8 mouse cellular contexts compared by ENCODE assay signal in the genomic region with DNA sequence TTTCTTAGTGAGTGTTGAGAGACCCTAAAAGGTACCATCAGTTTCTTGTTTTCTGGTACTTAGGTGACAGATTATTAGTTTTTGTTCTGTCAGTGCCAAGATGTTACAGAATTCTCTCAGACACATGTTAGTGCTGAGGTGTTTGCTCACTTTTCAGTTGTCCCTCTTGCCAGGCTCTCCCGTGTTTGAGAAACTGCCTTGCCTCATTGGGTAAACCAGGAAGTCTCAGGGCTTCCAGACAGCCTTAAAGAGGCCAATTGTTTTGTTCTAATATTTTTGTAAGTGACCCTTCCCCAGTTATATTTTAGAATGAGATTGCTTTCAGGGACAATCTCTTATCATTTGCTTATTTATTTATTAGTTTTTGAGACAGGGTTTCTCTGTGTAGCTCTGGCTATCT. TPM values are rescaled to one million over a fixed set of nuclear protein-coding genes. Genes with fewer than 3 reads are reported as not detected.
DNase-seq lines count a peak whose midpoint lies in the region; ATAC-seq and TF ChIP-seq lines count a peak whose summit lies in the region.

No protein-coding gene starts in this region.

- peak overlapping the region; percentile 23; the same call in 1 of the 2 replicates for H3K4me3 ChIP-seq in heart, embryonic 12.5 days
- peak overlapping the region; percentile 93 for H3K4me3 ChIP-seq in embryonic facial prominence, embryonic 12.5 days
- peak overlapping the region; percentile 93 for H3K4me3 ChIP-seq in midbrain, embryonic 12.5 days
- H3K4me3 ChIP-seq in thymus, adult 2 months (ENCODE audit: control insufficient read depth, insufficient read depth, low read length): no peak overlapping the region

- no peaks in the 10 kb centered on the region for H3K9me3 ChIP-seq in heart, embryonic 12.5 days (replicated peaks)
- H3K9me3 ChIP-seq in embryonic facial prominence, embryonic 12.5 days: no peaks in the 10 kb centered on the region
- no peaks in the 10 kb centered on the region for H3K9me3 ChIP-seq in midbrain, embryonic 12.5 days

- TF ChIP-seq CTCF in thymus, adult 2 months (IDR thresholded peaks at IDR 0.05; ENCODE audit: borderline replicate concordance, control insufficient read depth, extremely low read depth, insufficient read depth, low read length, poor library complexity): no peak

- no peak for ATAC-seq in heart, embryonic 12.5 days (ENCODE audit: insufficient number of reproducible peaks, low FRiP score)
- ATAC-seq in embryonic facial prominence, embryonic 12.5 days (ENCODE audit: insufficient number of reproducible peaks, insufficient read depth, low FRiP score, low TSS enrichment): no peak
- ATAC-seq in midbrain, embryonic 12.5 days (ENCODE audit: low FRiP score, low read depth): no peak

- TF ChIP-seq POLR2A in thymus, adult 2 months (IDR thresholded peaks at IDR 0.05; ENCODE audit: control insufficient read depth, extremely low read depth, insufficient read depth, low read length, poor library complexity): no peak

- peak overlapping the region; percentile 61 for H3K9ac ChIP-seq in heart, embryonic 12.5 days
- H3K9ac ChIP-seq in embryonic facial prominence, embryonic 12.5 days: peak overlapping the region; percentile 95; the same call in 1 of the 2 replicates
- H3K9ac ChIP-seq in midbrain, embryonic 12.5 days (replicated peaks): no peak overlapping the region; the same call in 1 of the 2 replicates

- peak overlapping the region; percentile 64 for H3K4me2 ChIP-seq in heart, embryonic 12.5 days
- H3K4me2 ChIP-seq in embryonic facial prominence, embryonic 12.5 days (replicated peaks): peak overlapping the region; percentile 69
- peak overlapping the region; percentile 82 for H3K4me2 ChIP-seq in midbrain, embryonic 12.5 days (replicated peaks)

- no peak overlapping the region for H3K27ac ChIP-seq in heart, embryonic 12.5 days (ENCODE audit: poor library complexity, severe bottlenecking)
- H3K27ac ChIP-seq in embryonic facial prominence, embryonic 12.5 days: no peak overlapping the region
- H3K27ac ChIP-seq in midbrain, embryonic 12.5 days (replicated peaks): no peak overlapping the region
- no peak overlapping the region for H3K27ac ChIP-seq in thymus, adult 2 months (ENCODE audit: control insufficient read depth, insufficient read depth, low read length)

- H3K36me3 ChIP-seq in heart, embryonic 12.5 days: peaks cover 7% of the 10 kb centered on the region
- peaks cover 5% of the 10 kb centered on the region for H3K36me3 ChIP-seq in embryonic facial prominence, embryonic 12.5 days
- H3K36me3 ChIP-seq in midbrain, embryonic 12.5 days: peaks cover 5% of the 10 kb centered on the region
- peaks cover 9% of the 10 kb centered on the region for H3K36me3 ChIP-seq in thymus, adult 2 months (ENCODE audit: control insufficient read depth, insufficient read depth, low read length)

- 3% methylated on average over 1 of the region's 1 CpGs for WGBS in heart, embryonic 12.5 days
- WGBS in embryonic facial prominence, embryonic 12.5 days: 13% methylated on average over 1 of the region's 1 CpGs
- whole genome bisulfite sequencing in midbrain, embryonic 12.5 days: 22% methylated on average over 1 of the region's 1 CpGs
- WGBS in thymus, adult 2 months: 0% methylated on average over 1 of the region's 1 CpGs

- intact Hi-C loops in left cerebral cortex, postnatal 36 days (cut with DNase I): no loop called here

- H3K27me3 ChIP-seq in heart, embryonic 12.5 days (replicated peaks): no peaks in the 10 kb centered on the region
- H3K27me3 ChIP-seq in embryonic facial prominence, embryonic 12.5 days: no peaks in the 10 kb centered on the region
- H3K27me3 ChIP-seq in midbrain, embryonic 12.5 days: no peaks in the 10 kb centered on the region
- no peaks in the 10 kb centered on the region for H3K27me3 ChIP-seq in thymus, adult 2 months (ENCODE audit: control insufficient read depth, insufficient read depth, low read length)

- peaks cover 31% of the 10 kb centered on the region for H3K4me1 ChIP-seq in heart, embryonic 12.5 days (replicated peaks)
- H3K4me1 ChIP-seq in embryonic facial prominence, embryonic 12.5 days: peaks cover 30% of the 10 kb centered on the region
- peaks cover 32% of the 10 kb centered on the region for H3K4me1 ChIP-seq in midbrain, embryonic 12.5 days
- peaks cover 15% of the 10 kb centered on the region for H3K4me1 ChIP-seq in thymus, adult 2 months (replicated peaks; ENCODE audit: control insufficient read depth, insufficient read depth, low read length)

- DNase-seq in heart, adult 8-10 months (ENCODE audit: low spot score): no peak
- DNase-seq in induced T-regulatory cell, adult 2 months (ENCODE audit: low read depth): peak; percentile 39
- no peak for DNase-seq in thymus, adult 2 months
- no peak for DNase-seq in left cerebral cortex, postnatal 36 days (ENCODE audit: low spot score in 2 of 2)
- no peak for DNase-seq in layer of hippocampus, adult 9-11 months

RNA-seq across cellular contexts. Expression of gene Pum1, which starts 2.1 kb away (rescaled TPM):
- polyA plus RNA-seq in heart, embryonic 12.5 days (2016; fragmentation: Nextera tagmentation; extraction: Ambion mirVana): 68.7 and 70.2 TPM in 2 replicates
- total RNA-seq in heart, adult 8-10 months (2022): 10 to 100 TPM; 53.7 to 65.4 (median 60.3) TPM
- 116 and 118 TPM in 2 replicates for polyA plus RNA-seq in embryonic facial prominence, embryonic 12.5 days (2016; fragmentation: Nextera tagmentation; extraction: Ambion mirVana)
- polyA plus RNA-seq in midbrain, embryonic 12.5 days (2016; fragmentation: Nextera tagmentation; extraction: Ambion mirVana): 132 and 133 TPM in 2 replicates
- polyA plus RNA-seq in thymus, adult 2 months (2012; rRNA removed): 95.4 and 102 TPM in 2 replicates
- total RNA-seq in left cerebral cortex, postnatal 36 days (2021): 100 to 1,000 TPM; 100 to 125 TPM
